Mouse (Mus musculus): ENCODE data around the gene Zfp488. TPM values are rescaled to one million over a fixed set of nuclear protein-coding genes. Genes with fewer than 3 reads are reported as not detected.
A peak's percentile ranks its signal among the peaks of the same experiment; 100 is the strongest.

Gene Zfp488
- polyA plus RNA-seq, 1 experiment from 2014 or later, result 0.15 TPM

DNA sequence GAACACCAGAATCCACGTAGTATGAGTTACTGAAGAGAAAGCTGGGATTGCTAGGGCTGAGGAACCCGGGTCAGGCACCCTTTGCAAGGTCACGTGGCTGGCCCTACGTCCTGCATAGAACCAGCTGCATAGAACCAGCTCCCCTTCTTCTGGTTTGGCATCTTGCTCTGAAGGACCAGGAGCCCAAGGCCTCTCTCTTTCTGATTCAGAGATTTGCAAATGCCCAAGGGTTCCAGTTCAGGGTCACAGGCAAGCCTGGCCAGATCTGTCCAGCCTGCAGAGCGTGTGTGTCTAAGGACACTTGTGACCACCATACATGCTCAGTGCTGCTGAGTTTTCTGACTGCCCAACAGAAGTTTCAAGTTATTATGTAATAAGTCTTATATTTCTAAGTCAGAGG lies 36.3 kb downstream of the Zfp488 start:
- Histone ChIP-seq H3K9me3 (no peaks in the 10 kb centered on the region), H3K27ac (no peak overlapping the region), H3K4me1 (no peaks in the 10 kb centered on the region), H3K36me3 (no peaks in the 10 kb centered on the region), H3K27me3 (replicated peaks) (no peaks in the 10 kb centered on the region), H3K9ac (no peak overlapping the region), H3K4me2 (no peak overlapping the region), H3K4me3 (replicated peaks) (no peak overlapping the region)
- 69% methylated on average over 5 of the region's 5 CpGs for WGBS
- no peak for ATAC-seq (ENCODE audit: insufficient read depth, low FRiP score, low read depth)

DNA sequence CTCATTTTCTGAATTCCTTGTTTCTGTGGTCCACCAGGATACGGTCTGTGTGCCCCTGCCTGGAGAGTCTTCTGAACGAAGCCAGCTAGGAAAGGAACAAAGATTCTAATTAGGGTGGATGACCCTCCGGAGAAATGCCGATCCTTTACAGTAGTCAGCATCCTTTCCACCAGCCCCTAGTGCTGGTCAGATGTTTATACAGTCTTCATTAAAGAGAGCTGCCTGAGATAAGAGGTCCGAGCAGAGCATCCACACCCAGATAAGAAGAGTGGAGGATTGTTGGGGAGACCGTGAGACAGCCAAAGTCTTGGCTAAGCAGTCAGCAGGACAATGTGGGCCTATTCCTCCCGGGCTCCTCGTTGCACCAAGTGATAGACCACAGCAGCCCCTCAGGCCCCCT lies 37.8 kb downstream of the Zfp488 start, which contains the start of gene Gdf2:
TSS of gene Gdf2 (plus strand) at position 301 of the 400 bp plus-strand sequence.
- H3K27ac ChIP-seq, result no peak within 1 kb of the TSS
- H3K4me1 ChIP-seq, result no peaks in the 10 kb centered on the region
- H3K27me3 ChIP-seq (replicated peaks), result no peaks in the 10 kb centered on the region
- no peak within 1 kb of the TSS for H3K9ac ChIP-seq
- H3K4me2 ChIP-seq, result no peak within 1 kb of the TSS
- no peaks in the 10 kb centered on the region for H3K9me3 ChIP-seq
- ATAC-seq (ENCODE audit: insufficient read depth, low FRiP score, low read depth), result no peak
- H3K4me3 ChIP-seq (replicated peaks), result no peak within 1 kb of the TSS
- WGBS, result 50% methylated on average over 8 of the region's 8 CpGs
- no peaks in the 10 kb centered on the region for H3K36me3 ChIP-seq

DNA sequence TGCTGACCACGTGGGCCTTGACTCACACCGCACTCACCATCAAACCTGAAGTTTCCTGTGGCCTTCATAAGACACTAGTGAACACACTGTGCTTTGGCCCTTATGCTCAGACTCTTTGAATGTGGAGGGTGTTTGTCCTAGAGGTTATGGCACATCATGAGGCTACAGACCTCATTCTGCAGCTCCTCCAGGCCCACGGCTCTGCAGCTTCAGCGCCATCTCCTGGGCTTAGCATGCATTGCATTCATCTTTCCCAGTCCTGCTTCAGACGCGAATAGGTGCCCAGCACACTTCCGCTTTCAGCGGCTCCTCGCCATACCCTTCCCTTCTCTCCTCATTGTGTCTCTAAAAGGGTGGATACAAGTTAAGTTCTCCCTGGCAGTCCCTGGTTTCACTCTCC lies 39.4 kb downstream of the Zfp488 start:
- no peak for ATAC-seq (ENCODE audit: insufficient read depth, low FRiP score, low read depth)
- H3K4me3 ChIP-seq (replicated peaks), result peak overlapping the region; percentile 12; the same call in 1 of the 2 replicates
- H3K27me3 ChIP-seq (replicated peaks), result no peaks in the 10 kb centered on the region
- H3K4me1 ChIP-seq, result no peaks in the 10 kb centered on the region
- no peaks in the 10 kb centered on the region for H3K36me3 ChIP-seq
- peak overlapping the region; percentile 25; the same call in 1 of the 2 replicates for H3K4me2 ChIP-seq
- no peaks in the 10 kb centered on the region for H3K9me3 ChIP-seq
- no peak overlapping the region for H3K9ac ChIP-seq
- WGBS, result 33% methylated on average over 9 of the region's 9 CpGs
- H3K27ac ChIP-seq, result no peak overlapping the region

DNA sequence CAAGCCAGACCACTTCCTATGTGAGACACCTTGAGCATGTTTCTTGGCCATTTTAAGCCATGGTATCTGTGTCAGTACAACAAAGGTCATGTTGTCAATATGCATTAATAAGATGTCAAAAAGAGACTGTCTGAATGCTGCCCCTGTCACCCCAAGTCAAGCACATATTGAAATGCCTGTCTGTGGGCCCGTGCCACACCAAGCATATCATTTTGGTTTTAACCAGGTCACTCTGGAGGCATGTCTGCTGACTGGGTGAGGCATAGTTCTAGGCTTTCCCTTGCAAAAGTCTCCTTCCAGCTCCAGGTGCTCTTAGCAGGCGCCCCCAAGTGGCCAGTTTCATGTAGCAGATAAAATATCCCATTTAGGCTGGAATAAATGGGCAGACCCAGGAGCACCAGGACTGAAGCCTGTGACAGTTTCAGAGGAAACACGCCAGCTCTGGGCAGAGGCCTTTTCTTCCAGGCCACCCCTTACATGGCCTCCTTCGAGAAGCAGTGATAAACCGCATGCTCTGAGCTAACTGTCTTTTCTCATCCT lies 44.7 kb downstream of the Zfp488 start:
- Histone ChIP-seq H3K4me1 (no peaks in the 10 kb centered on the region), H3K27ac (no peak overlapping the region), H3K9ac (no peak overlapping the region), H3K9me3 (no peaks in the 10 kb centered on the region), H3K27me3 (replicated peaks) (peaks cover 15% of the 10 kb centered on the region), H3K4me2 (no peak overlapping the region), H3K4me3 (replicated peaks) (no peak overlapping the region), H3K36me3 (no peaks in the 10 kb centered on the region)
- WGBS, result 35% methylated on average over 5 of the region's 5 CpGs
- ATAC-seq (ENCODE audit: insufficient read depth, low FRiP score, low read depth), result no peak

DNA sequence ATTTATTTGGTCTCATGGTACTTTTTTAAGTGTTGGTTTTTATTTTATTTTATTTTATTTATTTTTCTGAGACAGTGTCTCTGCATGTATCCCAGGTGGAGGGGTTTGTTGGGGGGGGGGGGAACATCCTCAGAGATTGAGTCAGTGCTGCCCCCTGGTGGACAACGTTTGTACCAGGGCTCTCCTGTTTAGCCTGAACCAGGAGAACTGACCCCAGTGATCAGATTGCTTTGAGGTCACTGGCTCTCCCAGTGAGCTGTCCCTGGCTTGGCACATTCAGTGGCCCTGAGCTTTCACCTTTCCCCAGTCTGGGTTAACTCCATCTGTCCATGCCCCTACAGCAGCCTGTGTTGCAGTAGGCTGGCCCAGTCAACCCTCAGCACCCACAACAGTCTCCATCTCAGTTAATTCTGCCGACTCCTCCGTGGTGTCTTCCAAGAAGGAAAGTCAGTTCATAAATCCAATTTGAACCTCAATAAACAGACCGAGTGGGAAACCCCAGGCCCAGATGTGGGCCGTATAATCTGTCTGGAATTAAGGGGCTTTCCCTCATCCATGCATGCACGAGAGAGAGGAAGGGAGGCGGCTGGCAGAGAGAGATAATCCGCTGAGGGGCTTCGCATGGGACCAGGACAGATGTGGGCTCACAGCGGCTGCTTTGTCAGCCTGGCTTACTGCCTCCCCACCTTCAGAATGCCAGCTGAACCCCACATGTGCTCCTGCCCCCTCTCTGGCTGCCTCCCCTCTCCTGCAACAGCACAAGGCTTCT lies 45.4 kb downstream of the Zfp488 start:
- no peaks in the 10 kb centered on the region for H3K9me3 ChIP-seq
- peaks cover 15% of the 10 kb centered on the region for H3K27me3 ChIP-seq (replicated peaks)
- H3K9ac ChIP-seq, result no peak overlapping the region
- WGBS, result 55% methylated on average over 10 of the region's 10 CpGs
- no peaks in the 10 kb centered on the region for H3K36me3 ChIP-seq
- no peak overlapping the region for H3K27ac ChIP-seq
- H3K4me2 ChIP-seq, result no peak overlapping the region
- no peak for ATAC-seq (ENCODE audit: insufficient read depth, low FRiP score, low read depth)
- no peak overlapping the region for H3K4me3 ChIP-seq (replicated peaks)
- H3K4me1 ChIP-seq, result no peaks in the 10 kb centered on the region

DNA sequence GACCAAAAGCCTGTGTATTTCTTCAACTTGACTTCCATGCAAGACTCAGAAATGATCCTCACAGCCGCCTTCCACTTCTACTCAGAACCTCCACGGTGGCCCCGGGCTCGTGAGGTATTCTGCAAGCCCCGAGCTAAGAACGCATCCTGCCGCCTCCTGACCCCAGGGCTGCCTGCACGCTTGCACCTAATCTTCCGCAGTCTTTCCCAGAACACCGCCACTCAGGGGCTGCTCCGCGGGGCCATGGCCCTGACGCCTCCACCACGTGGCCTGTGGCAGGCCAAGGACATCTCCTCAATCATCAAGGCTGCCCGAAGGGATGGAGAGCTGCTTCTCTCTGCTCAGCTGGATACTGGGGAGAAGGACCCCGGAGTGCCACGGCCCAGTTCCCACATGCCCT lies 46.7 kb downstream of the Zfp488 start:
- no peak overlapping the region for H3K9ac ChIP-seq
- H3K9me3 ChIP-seq, result no peaks in the 10 kb centered on the region
- H3K27me3 ChIP-seq (replicated peaks), result peaks cover 15% of the 10 kb centered on the region
- no peaks in the 10 kb centered on the region for H3K36me3 ChIP-seq
- no peak overlapping the region for H3K4me2 ChIP-seq
- ATAC-seq (ENCODE audit: insufficient read depth, low FRiP score, low read depth), result no peak
- H3K4me3 ChIP-seq (replicated peaks), result no peak overlapping the region
- 37% methylated on average over 17 of the region's 17 CpGs for WGBS
- no peak overlapping the region for H3K27ac ChIP-seq
- H3K4me1 ChIP-seq, result no peaks in the 10 kb centered on the region

DNA sequence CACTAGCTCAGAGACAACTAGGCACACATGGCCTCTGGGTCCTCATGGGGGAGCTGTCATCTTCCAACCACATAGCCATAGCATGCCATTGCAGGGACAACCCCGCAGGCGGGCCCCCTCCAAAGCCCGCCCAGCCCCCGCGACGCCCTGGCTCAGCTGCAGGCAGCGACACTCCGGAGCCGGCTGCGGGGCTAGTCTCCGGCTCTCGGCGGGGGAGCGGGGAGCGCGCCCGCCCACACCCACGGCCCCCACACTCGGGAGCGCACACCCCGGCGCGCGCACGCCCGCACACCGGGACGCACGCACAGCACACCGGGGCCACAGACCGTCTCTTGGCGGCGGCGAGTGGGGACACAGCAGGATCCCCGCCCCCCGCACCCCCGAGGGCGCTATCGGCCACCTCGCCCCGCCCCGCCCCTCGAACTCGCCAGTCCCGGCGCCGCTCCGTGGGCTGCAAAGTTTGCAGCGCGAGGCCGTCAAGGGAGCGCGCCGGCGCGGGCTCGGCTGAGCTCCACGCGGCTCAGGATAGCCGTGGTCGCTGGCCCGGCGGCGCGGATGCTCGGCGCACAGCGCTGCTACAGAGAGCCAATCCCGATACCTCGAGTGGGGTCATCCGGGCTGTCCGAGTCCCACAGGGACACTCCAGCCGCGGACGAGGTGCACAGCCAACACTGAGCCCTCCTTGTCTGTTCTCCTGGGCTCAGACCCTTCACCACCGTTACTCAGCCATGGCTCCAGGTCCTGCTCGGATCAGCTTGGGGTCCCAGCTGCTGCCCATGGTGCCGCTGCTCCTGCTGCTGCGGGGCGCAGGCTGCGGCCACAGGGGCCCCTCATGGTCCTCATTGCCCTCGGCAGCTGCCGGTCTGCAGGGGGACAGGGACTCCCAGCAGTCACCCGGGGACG lies 55.1 kb downstream of the Zfp488 start, which contains the start of gene Gdf10:
TSS of gene Gdf10 (plus strand) at position 420 of the 903 bp plus-strand sequence.
- H3K27me3 ChIP-seq (replicated peaks), result peaks cover 53% of the 10 kb centered on the region

DNA sequence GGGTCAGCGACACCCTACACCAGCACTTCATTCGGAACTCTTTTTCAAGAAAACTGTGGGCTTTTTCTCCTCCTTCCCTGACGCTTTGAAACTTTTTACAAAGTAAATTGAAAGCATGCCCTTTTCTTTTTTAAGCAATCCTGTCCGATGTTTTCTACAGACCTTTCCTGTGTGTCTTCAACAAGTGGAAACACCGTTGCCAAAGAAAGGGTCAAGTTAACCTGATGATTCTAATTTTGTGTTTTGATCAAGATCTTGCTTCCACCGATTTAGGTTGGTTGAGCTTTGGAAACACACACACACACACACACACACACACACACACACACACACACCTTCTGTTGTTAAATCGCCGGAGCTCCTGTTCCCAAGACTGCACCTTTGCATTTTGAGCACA lies 55.8 kb downstream of the Zfp488 start:
- H3K9me3 ChIP-seq, result no peaks in the 10 kb centered on the region
- no peak overlapping the region for H3K9ac ChIP-seq
- H3K36me3 ChIP-seq, result no peaks in the 10 kb centered on the region
- H3K27ac ChIP-seq, result no peak overlapping the region
- H3K4me2 ChIP-seq, result peak overlapping the region; percentile 95
- no peak for ATAC-seq (ENCODE audit: insufficient read depth, low FRiP score, low read depth)
- H3K4me1 ChIP-seq, result 0 out of 2 replicates have a peak, but pooled peaks cover 4% of the 10 kb centered on the region
- peaks cover 57% of the 10 kb centered on the region for H3K27me3 ChIP-seq (replicated peaks)
- WGBS, result 16% methylated on average over 8 of the region's 8 CpGs
- peak overlapping the region; percentile 50 for H3K4me3 ChIP-seq (replicated peaks)

More for the DNA sequence above, 55.1 kb downstream of the Zfp488 start, which contains the start of gene Gdf10:
- ATAC-seq (ENCODE audit: insufficient read depth, low FRiP score, low read depth), result peak; percentile 40; the same call in 1 of the 2 replicates
- Histone ChIP-seq H3K4me3 (replicated peaks) (peak within 1 kb of the TSS; percentile 50), H3K9me3 (no peaks in the 10 kb centered on the region), H3K4me2 (peak within 1 kb of the TSS; percentile 95), H3K4me1 (0 out of 2 replicates have a peak, but pooled peaks cover 4% of the 10 kb centered on the region), H3K27ac (no peak within 1 kb of the TSS), H3K9ac (peak within 1 kb of the TSS; percentile 39), H3K36me3 (no peaks in the 10 kb centered on the region)
- WGBS, result under 1% methylated on average over 51 of the region's 85 CpGs

DNA sequence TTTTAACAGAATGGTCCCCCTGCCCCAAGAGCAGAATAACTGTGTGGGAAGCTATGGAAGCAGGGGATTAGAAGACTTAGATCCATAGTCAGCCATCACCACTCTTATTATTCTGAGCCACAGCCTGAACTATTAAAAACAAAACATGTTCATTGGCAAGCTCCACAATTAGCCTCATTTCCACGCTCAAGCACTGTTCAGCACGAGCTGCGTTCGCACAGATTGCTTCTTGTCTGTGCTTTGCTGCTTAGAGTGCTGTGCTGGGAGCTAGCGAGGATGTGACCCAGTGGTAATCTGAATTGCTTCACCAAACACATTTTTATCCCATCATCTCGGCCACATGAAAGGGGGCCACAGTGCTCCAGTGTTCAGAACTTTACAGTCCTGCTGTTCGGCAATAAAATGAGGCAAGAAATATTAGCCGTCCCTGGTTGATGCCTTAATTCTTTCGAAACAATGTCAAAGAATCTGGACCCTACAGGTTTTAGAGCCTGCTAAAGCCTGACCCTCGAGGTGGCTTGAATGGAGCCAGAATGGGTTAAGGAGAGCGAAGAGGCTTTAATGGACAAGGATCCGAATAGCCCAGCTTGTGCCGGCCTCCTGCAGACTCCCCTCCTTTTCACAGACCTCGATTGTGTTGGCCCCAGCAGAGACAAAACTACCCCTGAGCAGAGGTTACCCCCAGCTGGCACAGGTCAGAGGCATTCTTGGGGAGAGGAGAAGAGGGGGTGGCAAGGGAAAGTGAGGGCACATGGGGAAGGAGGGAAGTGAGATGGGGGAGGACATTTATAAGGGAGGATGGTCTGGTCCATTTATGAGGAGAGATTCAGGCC lies 57.6 kb downstream of the Zfp488 start:
- Histone ChIP-seq H3K36me3 (no peaks in the 10 kb centered on the region), H3K27ac (no peak overlapping the region), H3K4me1 (0 out of 2 replicates have a peak, but pooled peaks cover 4% of the 10 kb centered on the region), H3K4me2 (no peak overlapping the region), H3K9ac (no peak overlapping the region), H3K27me3 (replicated peaks) (peaks cover 51% of the 10 kb centered on the region), H3K9me3 (no peaks in the 10 kb centered on the region), H3K4me3 (replicated peaks) (no peak overlapping the region)
- WGBS, result 64% methylated on average over 14 of the region's 14 CpGs
- ATAC-seq (ENCODE audit: insufficient read depth, low FRiP score, low read depth), result no peak

Data from stomach, embryonic 15.5 days (tissue).